Mouse (Mus musculus) left cerebral cortex, adult 2 months (tissue): ENCODE data around the gene Adam23. TPM values are rescaled to one million over a fixed set of nuclear protein-coding genes. Genes with fewer than 3 reads are reported as not detected.

Experiments
- DNase-seq, 2 experiments: peaks; one replicate each; pipeline ENCODE4 v3.0.0; 2021 to 2022; ENCODE audit warnings: low spot score in 2 of 2, mixed read lengths in 1 of 2; ENCODE audit errors: extremely low spot score in 1 of 2
- H3K27ac ChIP-seq: fragments of 200-600 bp; 2 replicates; pipeline ENCODE4 v1.8.1; 2022
- H3K4me3 ChIP-seq: fragments of 200-600 bp; 2 replicates; pipeline ENCODE4 v1.8.1; 2022
- CTCF ChIP-seq: fragments of 200-600 bp; IDR thresholded peaks from 2 replicates; pipeline ENCODE4 v1.8.1; 2022; ENCODE audit warnings: antibody characterized with exemption, mild to moderate bottlenecking, moderate library complexity
- intact Hi-C: fragments of 180-260 bp; cut with DNase I; formaldehyde crosslinking; loops from one replicate; pipeline ENCODE4 v1.15.1; 2025
- total RNA-seq, 2 experiments: library from RNA; stranded (reverse); gene quantifications; 2 replicates each; pipeline ENCODE4 v1.2.3; 2021

Gene Adam23
- total RNA-seq, 2 experiments from 2014 or later: 146 to 155 TPM

- peak; percentile 36 to 40 for DNase-seq
- intact Hi-C loops: loop anchor here (2.0 to 5.0 kb wide), 3 partner anchors 33 to 269 kb away; partner anchors contain the start of genes Eef1b2 and Ndufs1
- TF ChIP-seq CTCF: no peak
- Histone ChIP-seq H3K4me3 (peak overlapping the region; percentile 82), H3K27ac (peak overlapping the region; percentile 91)
These were observed 485 bp downstream of the Adam23 start for GRCm38 (mm10) chr1:63446047-63446704.

DNA sequence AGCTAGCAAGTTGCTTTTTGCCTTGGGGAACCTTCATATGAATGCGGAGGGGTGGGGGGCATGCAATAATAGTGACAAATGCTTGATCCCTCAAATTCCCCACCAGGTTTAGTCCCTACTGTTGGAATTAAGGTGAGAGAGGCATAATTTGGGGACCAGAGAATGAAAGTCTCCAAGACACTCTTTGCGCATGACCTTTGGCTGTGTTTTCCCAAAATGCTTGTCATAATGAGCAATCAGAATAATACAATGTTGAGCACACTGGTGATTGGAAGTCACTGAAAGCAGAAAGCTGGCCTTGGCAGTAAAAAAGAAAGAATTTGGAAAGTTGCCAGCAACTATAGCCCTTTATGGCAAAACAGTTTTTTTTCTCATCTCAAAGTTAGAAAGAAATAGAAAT is 1.0 kb downstream of the Adam23 start:
- DNase-seq: peak in 1 of 2 experiments; percentile 5
- Histone ChIP-seq H3K27ac (peak overlapping the region; percentile 91), H3K4me3 (peak overlapping the region; percentile 82)
- no peak for TF ChIP-seq CTCF
- intact Hi-C loops: loop anchor here (2.0 to 5.0 kb wide), 3 partner anchors 32 to 270 kb away; partner anchors contain the start of genes Eef1b2 and Ndufs1

DNA sequence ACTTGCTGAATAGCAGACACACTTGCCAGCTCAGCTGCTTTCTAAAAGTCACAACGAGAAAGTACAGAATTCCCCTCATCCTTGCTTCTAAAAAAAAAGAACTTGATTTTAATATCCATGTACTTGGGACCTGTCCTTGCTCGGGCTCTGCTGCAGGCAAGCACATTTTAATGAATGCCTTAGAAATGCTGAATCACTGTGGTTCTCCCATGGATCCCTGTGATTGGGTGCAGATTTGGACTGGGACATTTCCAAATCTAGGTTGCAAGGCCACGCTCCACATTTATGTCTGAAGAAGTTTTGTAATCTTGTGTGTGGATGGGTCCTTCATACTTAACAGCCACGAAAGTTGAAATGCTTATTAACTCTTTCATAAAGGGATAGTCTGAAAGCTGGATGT is 4.4 kb downstream of the Adam23 start:
- Histone ChIP-seq H3K27ac (no peak overlapping the region), H3K4me3 (no peak overlapping the region)
- no peak for TF ChIP-seq CTCF
- DNase-seq: no peak
- intact Hi-C loops: no loop called here

- Histone ChIP-seq H3K27ac (no peak overlapping the region), H3K4me3 (no peak overlapping the region)
- DNase-seq: no peak
- TF ChIP-seq CTCF: no peak
- intact Hi-C loops: no loop called here
These were observed 7.7 kb downstream of the Adam23 start for GRCm38 (mm10) chr1:63453332-63453887.

- TF ChIP-seq CTCF: no peak
- Histone ChIP-seq H3K4me3 (no peak overlapping the region), H3K27ac (peak overlapping the region; percentile 75)
- intact Hi-C loops: loop anchor here (5.0 kb wide), 1 partner anchor 114 kb away; no protein-coding TSS in a partner anchor
- no peak for DNase-seq
These were observed 12.3 kb downstream of the Adam23 start for GRCm38 (mm10) chr1:63457801-63458519.

DNA sequence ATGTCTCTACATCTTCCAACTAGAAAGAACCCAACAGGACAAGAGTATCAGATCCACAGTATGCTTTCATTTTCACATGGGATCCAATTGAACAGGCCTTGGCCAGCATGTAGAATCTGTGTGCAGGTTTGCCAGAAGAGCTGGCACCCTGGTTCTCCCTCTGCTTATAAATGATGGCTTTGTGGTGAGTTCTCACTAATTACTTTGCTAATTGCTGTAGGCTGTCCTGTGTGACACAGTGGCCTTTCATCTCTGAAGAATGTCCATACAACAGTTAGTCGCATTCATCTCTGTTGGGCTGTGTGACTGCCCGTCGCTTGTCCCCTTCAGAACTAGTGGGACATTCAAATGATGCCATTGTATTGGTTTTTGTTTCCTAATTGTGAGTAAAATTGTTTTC is 13.5 kb downstream of the Adam23 start:
- Histone ChIP-seq H3K4me3 (no peak overlapping the region), H3K27ac (peak overlapping the region; percentile 75)
- intact Hi-C loops: loop anchor here (5.0 kb wide), 1 partner anchor 113 kb away; no protein-coding TSS in a partner anchor
- no peak for TF ChIP-seq CTCF
- no peak for DNase-seq

- no peak for DNase-seq
- Histone ChIP-seq H3K4me3 (no peak overlapping the region), H3K27ac (peak overlapping the region; percentile 24; the same call in 1 of the 2 replicates)
- intact Hi-C loops: loop anchor here (5.0 kb wide), 1 partner anchor 112 kb away; no protein-coding TSS in a partner anchor
- TF ChIP-seq CTCF: no peak
These were observed 14.2 kb downstream of the Adam23 start for GRCm38 (mm10) chr1:63459926-63460325.

DNA sequence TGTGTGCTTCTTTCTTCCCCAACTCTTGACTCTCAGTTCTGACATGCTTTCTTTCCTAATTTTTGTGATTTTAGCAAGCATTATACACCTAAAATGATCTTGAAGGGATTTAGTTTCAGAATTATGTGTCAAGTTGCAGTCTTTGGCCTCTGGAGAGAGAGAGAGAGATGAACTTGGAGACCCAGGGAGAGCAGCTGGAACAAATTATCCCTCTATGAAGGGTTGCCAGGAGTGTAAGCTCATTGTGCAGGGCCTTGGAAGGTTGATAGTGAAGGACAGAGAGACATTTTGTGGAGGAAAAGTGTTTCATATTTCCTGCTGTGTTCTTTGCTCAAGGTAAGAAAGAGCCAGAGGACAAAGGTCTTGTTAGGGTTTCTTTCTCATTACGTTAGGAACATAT is 18.8 kb downstream of the Adam23 start:
- TF ChIP-seq CTCF: no peak
- intact Hi-C loops: no loop called here
- no peak overlapping the region for H3K4me3 ChIP-seq
- no peak overlapping the region for H3K27ac ChIP-seq
- DNase-seq: no peak

DNA sequence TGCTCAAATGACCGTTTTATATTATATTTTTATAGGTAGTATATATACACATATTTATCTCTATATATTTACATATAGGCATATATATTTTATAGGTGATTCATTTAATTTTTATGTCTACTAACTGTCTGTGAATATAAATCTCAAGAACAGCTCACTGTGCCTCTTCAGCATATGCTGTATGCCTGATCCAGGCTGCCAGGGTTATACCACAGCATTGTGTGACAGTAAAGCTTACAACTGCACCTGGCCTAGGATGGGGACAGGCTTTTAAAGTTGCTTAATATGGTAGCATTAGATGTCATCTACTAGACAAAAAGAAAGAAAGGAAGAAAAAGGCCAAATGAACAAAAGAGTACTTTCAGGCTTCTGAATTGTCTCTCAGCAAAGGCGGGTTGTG is 27.6 kb downstream of the Adam23 start:
- no peak for TF ChIP-seq CTCF
- H3K4me3 ChIP-seq: no peak overlapping the region
- H3K27ac ChIP-seq: no peak overlapping the region
- intact Hi-C loops: no loop called here
- DNase-seq: no peak

DNA sequence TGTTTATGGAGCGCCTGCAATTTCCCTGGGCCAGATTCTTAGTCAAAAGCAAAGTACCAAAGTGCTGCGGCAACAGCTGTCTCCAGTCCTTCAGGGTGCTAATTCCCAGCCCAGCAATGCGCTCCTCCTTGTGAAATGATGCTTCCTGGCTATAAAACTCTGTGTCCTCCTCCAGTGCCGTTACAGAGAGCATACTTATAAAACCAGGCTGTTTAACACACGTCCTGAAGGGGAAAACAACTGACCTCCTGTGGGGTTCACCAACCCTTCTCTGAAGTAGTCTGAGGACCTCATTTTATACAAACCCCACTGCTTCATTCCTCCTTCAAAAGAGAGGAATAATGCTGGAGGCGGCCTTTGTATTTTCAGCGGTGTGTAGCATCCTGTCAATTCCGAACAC is 28.0 kb downstream of the Adam23 start:
- DNase-seq: no peak
- Histone ChIP-seq H3K27ac (no peak overlapping the region), H3K4me3 (no peak overlapping the region)
- no peak for TF ChIP-seq CTCF
- intact Hi-C loops: no loop called here

DNA sequence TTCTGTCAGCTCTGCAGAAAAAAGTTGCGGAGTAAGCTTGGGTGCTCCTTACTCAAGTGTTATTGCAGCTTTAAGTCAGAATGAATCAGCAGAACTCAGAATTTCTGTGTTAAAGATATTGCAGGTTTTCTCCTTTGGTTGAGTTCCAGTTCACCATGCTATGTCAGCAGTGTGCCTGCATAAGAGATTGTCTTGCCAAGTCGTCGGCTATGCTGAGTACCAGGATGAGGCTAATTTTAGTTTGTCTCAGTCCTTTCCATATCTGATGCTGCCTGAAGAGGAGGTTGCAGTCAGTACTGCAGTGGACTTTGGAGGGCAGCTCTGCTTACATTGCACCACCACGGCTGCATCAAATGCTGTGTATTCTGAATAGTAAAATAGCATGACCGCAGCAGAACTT is 33.3 kb downstream of the Adam23 start:
- no peak for DNase-seq
- H3K4me3 ChIP-seq: no peak overlapping the region
- intact Hi-C loops: loop anchor here (2.0 kb wide), 1 partner anchor 32 kb away; no protein-coding TSS in a partner anchor
- H3K27ac ChIP-seq: peak overlapping the region; percentile 29
- no peak; the same call in 1 of the 2 replicates for TF ChIP-seq CTCF

GRCm38 (mm10) chr1:63484646-63485045 is 39.0 kb downstream of the Adam23 start:
- intact Hi-C loops: no loop called here
- no peak for TF ChIP-seq CTCF

More at GRCm38 (mm10) chr1:63484646-63485045, 39.0 kb downstream of the Adam23 start:
- no peak for DNase-seq
- Histone ChIP-seq H3K4me3 (no peak overlapping the region), H3K27ac (no peak overlapping the region)
